Mouse (Mus musculus) small intestine, adult 2 months (tissue): ENCODE measurements around the gene Ndufv2.
"Not testable (repeated sequence)": the region's sequence is repeated elsewhere in the genome, so short reads cannot be mapped to it uniquely, and the experiment has no call there.

Experiments used
- CTCF ChIP-seq: fragments of 200-500 bp; IDR thresholded peaks from 2 replicates; pipeline ENCODE4 v1.5.1; 2012; ENCODE audit warnings: low read depth, mild to moderate bottlenecking, control low read depth, inconsistent platforms, low read length, moderate library complexity, mixed read lengths; ENCODE audit not compliant: insufficient replicate concordance, insufficient read length; ENCODE audit errors: extremely low read depth
- POLR2A ChIP-seq: fragments of 200-500 bp; IDR thresholded peaks from 2 replicates; pipeline ENCODE4 v1.6.1; 2012; ENCODE audit warnings: low read depth, mild to moderate bottlenecking, control low read depth, inconsistent platforms, low read length, moderate library complexity

DNA sequence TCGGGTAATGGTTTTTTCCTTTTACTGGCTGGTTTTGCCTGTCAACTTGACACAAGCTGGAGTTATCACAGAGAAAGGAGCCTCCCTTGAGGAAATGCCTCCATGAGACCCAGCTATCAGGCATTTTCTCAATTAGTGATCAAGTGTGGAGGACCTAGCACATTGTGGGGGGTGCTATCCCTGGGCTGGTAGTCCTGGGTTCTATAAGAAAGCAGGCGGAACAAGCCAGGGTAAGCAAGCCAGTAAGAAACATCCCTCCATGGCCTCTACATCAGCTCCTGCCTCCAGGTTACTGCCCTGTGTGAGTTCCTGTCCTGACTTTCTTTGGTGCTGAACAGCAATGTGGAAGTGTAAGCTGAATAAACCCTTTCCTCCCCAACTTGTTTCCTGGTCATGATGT, 32.3 kb downstream of the Ndufv2 start:
- not testable (repeated sequence) for TF ChIP-seq CTCF, POLR2A
